Mouse (Mus musculus) embryonic facial prominence, embryonic 15.5 days (tissue): ENCODE data around the gene Tceanc. TPM values are rescaled to one million over a fixed set of nuclear protein-coding genes. Genes with fewer than 3 reads are reported as not detected.
A peak's percentile ranks its signal among the peaks of the same experiment; 100 is the strongest.

Experiments
- ATAC-seq: fragments of 200-750 bp; cut with Nextera tagmentation; 2 replicates; pipeline ENCODE4 v1.8.0; 2017; ENCODE audit warnings: low read depth, moderate TSS enrichment; ENCODE audit not compliant: insufficient number of reproducible peaks, low FRiP score, low TSS enrichment
- H3K27ac ChIP-seq: fragments of 300-500 bp; sonication (generic); replicated peaks from 2 replicates; pipeline ENCODE4 v1.5.1; 2015; ENCODE audit warnings: mild to moderate bottlenecking, inconsistent platforms
- H3K27me3 ChIP-seq: fragments of 300-500 bp; sonication (generic); 2 replicates; pipeline ENCODE4 v1.6.1; 2015; ENCODE audit warnings: inconsistent platforms
- H3K36me3 ChIP-seq: fragments of 300-500 bp; sonication (generic); 2 replicates; pipeline ENCODE4 v1.6.1; 2015; ENCODE audit warnings: mild to moderate bottlenecking, inconsistent platforms
- H3K4me1 ChIP-seq: fragments of 300-500 bp; sonication (generic); 2 replicates; pipeline ENCODE4 v1.6.1; 2015; ENCODE audit warnings: inconsistent platforms
- H3K4me2 ChIP-seq: fragments of 300-500 bp; sonication (generic); replicated peaks from 2 replicates; pipeline ENCODE4 v1.6.1; 2015; ENCODE audit warnings: mild to moderate bottlenecking, inconsistent platforms
- H3K4me3 ChIP-seq: fragments of 300-500 bp; sonication (generic); replicated peaks from 2 replicates; pipeline ENCODE4 v1.5.1; 2015; ENCODE audit warnings: mild to moderate bottlenecking, inconsistent platforms
- H3K9ac ChIP-seq: fragments of 300-500 bp; sonication (generic); 2 replicates; pipeline ENCODE4 v1.6.1; 2015; ENCODE audit warnings: inconsistent platforms
- H3K9me3 ChIP-seq: fragments of 300-500 bp; sonication (generic); replicated peaks from 2 replicates; pipeline ENCODE4 v1.6.1; 2016; ENCODE audit warnings: inconsistent platforms
- WGBS: fragments of 180-500 bp; shearing (Covaris S2); methylation state at CpG from one replicate; pipeline ENCODE4 v1.1.7; 2015; 5-methylcytosine and 5-hydroxymethylcytosine counted together
- polyA plus RNA-seq: library from polyadenylated mRNA; unstranded; fragments of >200 nt; fragmentation: Nextera tagmentation; extraction: Ambion mirVana; gene quantifications from 2 replicates; pipeline ENCODE4 v1.2.1, GENCODE M21; 2015

Tceanc gene
- 6.5 and 6.8 TPM in 2 replicates for polyA plus RNA-seq

- Histone ChIP-seq H3K9ac (no peak within 1 kb of the TSS), H3K27ac (no peak within 1 kb of the TSS), H3K4me2 (no peak within 1 kb of the TSS), H3K9me3 (no peaks in the 10 kb centered on the region), H3K4me3 (no peak within 1 kb of the TSS), H3K36me3 (no peaks in the 10 kb centered on the region), H3K27me3 (0 out of 2 replicates have a peak, but pooled peaks cover 3% of the 10 kb centered on the region), H3K4me1 (no peaks in the 10 kb centered on the region)
- 45% methylated on average over 16 of the region's 16 CpGs for WGBS
- ATAC-seq: no peak
These were observed at the start of gene Tceanc for GRCm38 (mm10) chrX:166518345-166518744. Gene Tceanc, minus strand, starts transcription at chrX:166518567.

GRCm38 (mm10) chrX:166565983-166566382 lies 47.6 kb upstream of the Tceanc start:
- no peak for ATAC-seq
- Histone ChIP-seq H3K4me1 (0 out of 2 replicates have a peak, but pooled peaks cover 3% of the 10 kb centered on the region), H3K27me3 (no peaks in the 10 kb centered on the region), H3K4me2 (no peak overlapping the region), H3K9me3 (no peaks in the 10 kb centered on the region), H3K9ac (no peak overlapping the region), H3K4me3 (no peak overlapping the region), H3K36me3 (no peaks in the 10 kb centered on the region), H3K27ac (no peak overlapping the region)
- WGBS: 78% methylated on average over 6 of the region's 6 CpGs

GRCm38 (mm10) chrX:166565401-166565800 lies 47.0 kb upstream of the Tceanc start:
- Histone ChIP-seq H3K27ac (peak overlapping the region; percentile 51), H3K9me3 (no peaks in the 10 kb centered on the region), H3K9ac (no peak overlapping the region), H3K4me1 (0 out of 2 replicates have a peak, but pooled peaks cover 3% of the 10 kb centered on the region), H3K4me2 (no peak overlapping the region), H3K36me3 (no peaks in the 10 kb centered on the region), H3K4me3 (no peak overlapping the region), H3K27me3 (no peaks in the 10 kb centered on the region)
- no peak for ATAC-seq
- 46% methylated on average over 5 of the region's 5 CpGs for WGBS

- Histone ChIP-seq H3K27ac (peak overlapping the region; percentile 51; the same call in 1 of the 2 replicates), H3K9ac (no peak overlapping the region), H3K4me3 (no peak overlapping the region), H3K9me3 (no peaks in the 10 kb centered on the region), H3K36me3 (no peaks in the 10 kb centered on the region), H3K4me2 (no peak overlapping the region), H3K27me3 (no peaks in the 10 kb centered on the region), H3K4me1 (0 out of 2 replicates have a peak, but pooled peaks cover 3% of the 10 kb centered on the region)
- no peak for ATAC-seq
- 26% methylated on average over 5 of the region's 5 CpGs for WGBS
These were observed 46.5 kb upstream of the Tceanc start for GRCm38 (mm10) chrX:166564900-166565299.

GRCm38 (mm10) chrX:166559333-166559732 lies 41.0 kb upstream of the Tceanc start:
- no peaks in the 10 kb centered on the region for H3K9me3 ChIP-seq
- no peak for ATAC-seq
- no peaks in the 10 kb centered on the region for H3K4me1 ChIP-seq
- H3K4me3 ChIP-seq: no peak overlapping the region
- H3K27ac ChIP-seq: no peak overlapping the region
- H3K4me2 ChIP-seq: no peak overlapping the region
- H3K27me3 ChIP-seq: no peaks in the 10 kb centered on the region
- H3K9ac ChIP-seq: no peak overlapping the region
- WGBS: 46% methylated on average over 3 of the region's 3 CpGs
- H3K36me3 ChIP-seq: no peaks in the 10 kb centered on the region

- H3K4me2 ChIP-seq: no peak overlapping the region
- H3K4me1 ChIP-seq: no peaks in the 10 kb centered on the region
- no peak for ATAC-seq
- H3K27ac ChIP-seq: no peak overlapping the region
- 84% methylated on average over 7 of the region's 7 CpGs for WGBS
- no peaks in the 10 kb centered on the region for H3K9me3 ChIP-seq
- H3K27me3 ChIP-seq: no peaks in the 10 kb centered on the region
- no peak overlapping the region for H3K4me3 ChIP-seq
- H3K9ac ChIP-seq: no peak overlapping the region
- no peaks in the 10 kb centered on the region for H3K36me3 ChIP-seq
These were observed 34.0 kb upstream of the Tceanc start for GRCm38 (mm10) chrX:166552355-166552754.

- Histone ChIP-seq H3K36me3 (no peaks in the 10 kb centered on the region), H3K4me3 (no peak overlapping the region), H3K27me3 (no peaks in the 10 kb centered on the region), H3K9ac (no peak overlapping the region), H3K27ac (no peak overlapping the region), H3K9me3 (no peaks in the 10 kb centered on the region), H3K4me1 (no peaks in the 10 kb centered on the region), H3K4me2 (no peak overlapping the region)
- no peak for ATAC-seq
- WGBS: 75% methylated on average over 2 of the region's 2 CpGs
These were observed 28.1 kb upstream of the Tceanc start for GRCm38 (mm10) chrX:166546495-166546894.

- H3K9me3 ChIP-seq: no peaks in the 10 kb centered on the region
- ATAC-seq: no peak
- H3K27me3 ChIP-seq: no peaks in the 10 kb centered on the region
- no peak overlapping the region for H3K27ac ChIP-seq
- no peak overlapping the region for H3K9ac ChIP-seq
- no peak overlapping the region for H3K4me2 ChIP-seq
- no peak overlapping the region for H3K4me3 ChIP-seq
- H3K4me1 ChIP-seq: no peaks in the 10 kb centered on the region
- no peaks in the 10 kb centered on the region for H3K36me3 ChIP-seq
- 52% methylated on average over 4 of the region's 4 CpGs for WGBS
These were observed 16.8 kb upstream of the Tceanc start for GRCm38 (mm10) chrX:166535138-166535537.

GRCm38 (mm10) chrX:166533432-166533831 lies 15.1 kb upstream of the Tceanc start:
- Histone ChIP-seq H3K27ac (no peak overlapping the region), H3K4me1 (no peaks in the 10 kb centered on the region), H3K4me3 (no peak overlapping the region), H3K9ac (no peak overlapping the region), H3K4me2 (no peak overlapping the region), H3K9me3 (no peaks in the 10 kb centered on the region), H3K36me3 (no peaks in the 10 kb centered on the region), H3K27me3 (no peaks in the 10 kb centered on the region)
- ATAC-seq: no peak
- 87% methylated on average over 4 of the region's 4 CpGs for whole genome bisulfite sequencing

GRCm38 (mm10) chrX:166531671-166532070 lies 13.3 kb upstream of the Tceanc start:
- no peaks in the 10 kb centered on the region for H3K4me1 ChIP-seq
- no peak for ATAC-seq
- 37% methylated on average over 6 of the region's 6 CpGs for WGBS
- H3K4me2 ChIP-seq: no peak overlapping the region
- H3K9me3 ChIP-seq: no peaks in the 10 kb centered on the region
- no peak overlapping the region for H3K4me3 ChIP-seq
- H3K27ac ChIP-seq: no peak overlapping the region
- no peak overlapping the region for H3K9ac ChIP-seq
- no peaks in the 10 kb centered on the region for H3K36me3 ChIP-seq
- no peaks in the 10 kb centered on the region for H3K27me3 ChIP-seq

- Histone ChIP-seq H3K27ac (no peak overlapping the region), H3K36me3 (no peaks in the 10 kb centered on the region), H3K27me3 (no peaks in the 10 kb centered on the region), H3K9me3 (no peaks in the 10 kb centered on the region), H3K4me1 (no peaks in the 10 kb centered on the region), H3K9ac (no peak overlapping the region), H3K4me3 (no peak overlapping the region), H3K4me2 (no peak overlapping the region)
- no peak for ATAC-seq
- 88% methylated on average over 3 of the region's 3 CpGs for WGBS
These were observed 9.8 kb upstream of the Tceanc start for GRCm38 (mm10) chrX:166528126-166528525.

- Histone ChIP-seq H3K36me3 (no peaks in the 10 kb centered on the region), H3K27ac (no peak overlapping the region)
- no peak for ATAC-seq
These were observed 7.4 kb upstream of the Tceanc start for GRCm38 (mm10) chrX:166525637-166526315.

More at GRCm38 (mm10) chrX:166525637-166526315, 7.4 kb upstream of the Tceanc start:
- Histone ChIP-seq H3K4me1 (no peaks in the 10 kb centered on the region), H3K27me3 (no peaks in the 10 kb centered on the region), H3K9me3 (no peaks in the 10 kb centered on the region), H3K4me3 (no peak overlapping the region), H3K4me2 (no peak overlapping the region), H3K9ac (no peak overlapping the region)
- 89% methylated on average over 2 of the region's 2 CpGs for WGBS
